Mouse (Mus musculus): Measurements from ENCODE around the gene Gm3893.
"Not testable (repeated sequence)": the region's sequence is repeated elsewhere in the genome, so short reads cannot be mapped to it uniquely, and the experiment has no call there.

The Gm3893 gene

GRCm38 (mm10) chr4:42090907-42091306 is at the start of gene Gm3893:
Gene Gm3893, plus strand, starts transcription at chr4:42091207.
- not testable (repeated sequence) for DNase-seq (ENCODE audit: low spot score)

- not testable (repeated sequence) for DNase-seq (ENCODE audit: low spot score)
Measured at GRCm38 (mm10) chr4:42114517-42114916, 23.5 kb downstream of the Gm3893 start, which contains the start of gene Gm13304. Gene Gm13304, plus strand, starts transcription at chr4:42114817.
